Mouse (Mus musculus) kidney, adult 8-10 months (tissue): ENCODE measurements around the gene Olfr1395.

Source experiments
- DNase-seq, 2 experiments: peaks; one replicate each; pipeline ENCODE4 v3.0.0; 2022

The Olfr1395 gene

DNA sequence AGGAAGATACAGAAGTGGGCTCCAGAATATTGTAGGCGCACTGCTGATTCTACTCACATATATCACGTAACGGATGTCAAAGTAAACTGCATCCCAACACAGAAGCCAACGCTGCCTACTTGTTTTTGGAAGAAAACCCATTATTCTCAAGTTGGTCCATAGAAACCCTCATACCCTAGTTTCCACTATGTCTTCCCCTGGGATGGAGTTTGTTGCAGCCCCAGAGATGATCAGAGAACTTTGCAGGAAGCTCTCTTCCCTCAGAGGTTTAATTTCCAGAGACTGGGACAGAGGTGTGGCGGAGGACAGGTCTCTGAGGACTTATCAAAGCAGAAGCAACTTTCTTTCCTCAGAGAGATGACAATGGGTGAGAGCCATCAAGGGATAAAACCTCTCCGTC is at the start of gene Olfr1395:
Gene Olfr1395, plus strand, starts transcription at position 301 of the 400 bp plus-strand sequence.
- DNase-seq, result no peak

- DNase-seq, result no peak
Observed at GRCm38 (mm10) chr11:49092786-49093185, 49.3 kb upstream of the Olfr1395 start.

DNA sequence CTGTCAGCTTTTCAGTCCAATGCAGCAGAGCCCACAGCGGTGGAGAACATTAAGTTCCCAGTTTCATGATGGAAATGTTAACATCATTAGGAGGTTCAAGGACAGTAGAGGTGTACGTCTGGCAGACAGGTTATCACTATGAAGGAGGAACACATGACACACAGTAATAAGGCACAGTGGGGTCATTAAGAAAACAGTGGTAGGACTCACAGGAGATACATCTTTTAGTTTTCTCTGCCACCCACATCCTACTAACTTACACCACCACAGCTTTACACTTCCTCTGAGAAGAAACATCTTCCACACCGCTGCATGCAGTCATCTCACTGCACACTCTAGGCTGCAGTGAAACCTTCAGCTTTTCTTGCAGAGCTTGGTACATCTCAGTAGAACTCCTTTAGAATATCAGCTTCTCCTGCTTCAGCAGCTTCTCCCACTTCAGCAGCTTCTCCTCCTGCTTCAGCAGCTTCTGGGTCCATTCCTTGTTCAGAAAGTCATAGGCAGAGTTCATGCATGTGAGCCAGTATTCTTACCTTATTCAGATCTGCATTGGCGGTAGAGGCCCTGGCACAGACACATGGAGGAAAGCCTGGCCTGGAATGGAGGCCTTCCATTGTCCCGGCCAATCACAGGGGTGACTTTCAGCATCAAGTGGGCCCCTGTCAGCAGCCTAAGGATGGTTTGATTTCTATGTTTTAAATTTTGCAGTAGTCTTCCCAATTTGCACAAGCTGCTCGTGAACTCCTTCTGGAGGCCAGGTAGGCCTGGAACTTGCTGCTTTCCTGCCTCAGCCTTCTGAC is 48.0 kb upstream of the Olfr1395 start:
- no peak for DNase-seq

- no peak for DNase-seq
Observed at GRCm38 (mm10) chr11:49095367-49095766, 46.7 kb upstream of the Olfr1395 start.

DNA sequence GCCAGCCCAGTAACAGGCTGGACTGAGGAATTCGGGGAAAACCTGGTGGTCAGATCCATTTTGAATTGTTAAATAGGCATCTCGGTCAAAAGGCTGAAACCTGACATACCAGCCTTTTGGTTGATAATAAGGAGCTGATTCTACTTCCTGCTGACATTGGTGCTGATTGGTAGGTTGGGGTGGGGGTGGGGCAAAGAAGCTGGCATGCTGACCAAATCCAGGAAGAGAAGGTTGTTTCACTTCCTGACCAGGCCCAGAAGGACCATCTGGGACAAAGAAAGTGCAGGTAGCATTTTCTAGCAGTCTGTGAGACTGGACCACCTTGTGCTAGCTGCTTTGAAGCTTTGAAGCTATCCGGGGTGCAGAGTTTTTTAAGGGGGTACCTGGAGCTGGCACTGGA is 41.7 kb upstream of the Olfr1395 start:
- DNase-seq, result no peak

DNA sequence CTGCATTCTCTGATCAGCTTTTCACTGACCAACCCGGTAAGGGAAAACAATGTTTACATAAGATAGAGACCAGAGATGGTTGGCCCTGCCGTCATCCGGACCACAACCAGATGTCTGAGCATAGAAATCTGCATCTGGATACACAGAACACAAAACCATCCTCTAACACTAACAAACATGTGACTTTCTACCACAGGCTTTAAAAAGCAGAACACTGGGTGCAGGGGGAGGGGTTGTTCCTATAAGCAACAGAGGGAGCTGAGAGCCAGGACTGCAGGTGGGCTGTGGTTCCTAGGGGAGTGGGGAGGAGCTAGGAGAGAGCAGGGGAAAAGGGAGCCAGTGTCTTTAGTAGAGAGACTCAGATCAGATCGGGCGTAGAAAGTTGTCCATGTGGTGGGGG is 40.6 kb upstream of the Olfr1395 start:
- DNase-seq, result no peak

DNA sequence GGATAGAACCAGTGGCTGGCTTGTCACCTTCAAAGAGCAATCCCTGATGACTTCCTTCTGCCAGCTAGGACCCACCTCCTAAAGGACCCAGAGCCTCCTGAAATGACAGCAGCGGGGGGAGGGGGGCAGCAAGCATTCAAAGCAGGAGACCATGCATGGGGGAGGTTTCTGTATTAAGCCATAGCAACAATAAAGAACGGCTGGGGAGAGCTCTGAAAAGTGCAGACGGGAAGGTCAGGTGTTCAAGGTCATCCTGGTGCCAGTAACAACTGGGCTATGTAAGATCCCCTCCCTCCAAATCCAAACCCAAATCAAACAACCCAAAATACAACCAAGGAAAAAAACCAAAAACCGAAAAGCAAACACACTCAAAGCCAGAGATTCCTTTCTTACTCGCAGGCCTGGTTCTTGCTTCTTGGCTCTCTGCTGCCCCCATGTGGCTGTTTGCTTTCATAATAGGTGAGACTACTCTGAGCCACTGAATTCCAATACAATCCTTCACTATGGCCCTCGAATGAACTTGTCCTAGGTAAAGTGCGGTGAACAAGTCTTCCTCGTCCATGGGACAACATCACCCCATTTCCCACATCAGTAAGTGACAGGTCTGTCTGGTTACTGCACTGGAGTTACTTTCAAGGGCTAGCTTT is 38.9 kb upstream of the Olfr1395 start:
- peak; percentile 79 to 91 for DNase-seq

- peak in 1 of 2 experiments; percentile 33 for DNase-seq
Observed at GRCm38 (mm10) chr11:49105752-49106151, 36.3 kb upstream of the Olfr1395 start.

- DNase-seq, result no peak
Observed at GRCm38 (mm10) chr11:49107650-49108537, 34.2 kb upstream of the Olfr1395 start.

GRCm38 (mm10) chr11:49108833-49109232 is 33.2 kb upstream of the Olfr1395 start:
- peak in 1 of 2 experiments; percentile 54 for DNase-seq

DNA sequence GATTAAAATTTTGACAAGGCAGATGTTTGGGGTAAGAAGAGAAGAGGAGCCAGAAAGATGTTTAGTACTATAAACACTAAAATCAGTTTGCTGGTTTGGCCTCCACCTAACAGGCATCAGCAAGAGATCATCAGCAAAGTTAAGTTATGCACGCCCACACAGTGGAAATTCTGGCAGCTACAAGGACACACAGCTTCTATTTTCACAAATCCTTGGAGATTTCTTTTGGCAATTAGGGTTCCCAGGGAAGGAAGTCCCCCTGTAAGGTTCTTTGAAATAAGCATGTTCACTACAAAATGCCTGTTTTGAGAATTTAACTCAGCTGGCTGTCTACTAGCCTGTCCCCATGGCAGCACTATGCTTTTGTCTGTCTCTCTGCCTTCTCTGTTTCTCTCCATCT is 31.1 kb upstream of the Olfr1395 start:
- DNase-seq, result no peak

- DNase-seq, result no peak
Observed at GRCm38 (mm10) chr11:49112624-49113219, 29.4 kb upstream of the Olfr1395 start.

GRCm38 (mm10) chr11:49114158-49114557 is 27.9 kb upstream of the Olfr1395 start:
- DNase-seq, result no peak

DNA sequence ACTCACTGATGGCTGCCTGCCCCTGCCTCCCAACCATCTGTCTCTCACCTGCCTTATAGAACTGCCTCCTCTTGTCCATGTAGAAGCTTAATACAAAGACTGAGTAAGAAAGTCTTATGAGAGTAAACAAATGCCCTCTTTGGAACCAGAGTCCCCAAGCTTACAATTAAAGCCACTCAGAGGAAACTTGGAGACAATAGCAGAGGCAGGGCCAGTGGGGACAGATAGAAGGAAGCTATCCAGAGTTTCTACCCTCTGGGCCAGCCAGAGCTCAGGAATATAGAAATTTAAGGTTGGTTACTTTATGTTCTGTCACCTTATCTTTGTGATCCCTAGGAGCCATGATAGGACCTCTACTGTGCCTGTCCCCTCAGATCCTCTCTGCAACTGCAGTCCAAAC is 27.3 kb upstream of the Olfr1395 start, which contains the start of gene Olfr1396:
Gene Olfr1396, minus strand, starts transcription at position 101 of the 400 bp plus-strand sequence.
- no peak for DNase-seq

DNA sequence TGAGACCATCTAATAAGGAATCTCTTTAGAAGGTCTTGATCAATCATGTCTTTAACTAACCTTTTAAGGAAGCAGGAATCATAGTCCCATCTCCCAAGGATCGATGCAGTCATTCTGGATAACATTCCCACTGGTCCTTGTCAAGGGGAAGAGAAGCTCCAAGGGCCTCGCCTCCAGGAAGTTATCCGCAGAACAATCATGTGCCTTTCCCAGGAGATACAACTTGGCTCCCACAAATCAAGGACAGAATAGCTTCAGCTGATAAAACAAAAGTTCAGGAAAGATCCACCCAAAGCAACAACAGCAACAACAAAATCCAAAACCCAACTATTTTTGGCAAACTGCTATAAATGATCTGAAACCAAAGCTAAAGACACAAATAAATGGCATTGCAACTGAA is 22.4 kb upstream of the Olfr1395 start:
- DNase-seq, result no peak

DNA sequence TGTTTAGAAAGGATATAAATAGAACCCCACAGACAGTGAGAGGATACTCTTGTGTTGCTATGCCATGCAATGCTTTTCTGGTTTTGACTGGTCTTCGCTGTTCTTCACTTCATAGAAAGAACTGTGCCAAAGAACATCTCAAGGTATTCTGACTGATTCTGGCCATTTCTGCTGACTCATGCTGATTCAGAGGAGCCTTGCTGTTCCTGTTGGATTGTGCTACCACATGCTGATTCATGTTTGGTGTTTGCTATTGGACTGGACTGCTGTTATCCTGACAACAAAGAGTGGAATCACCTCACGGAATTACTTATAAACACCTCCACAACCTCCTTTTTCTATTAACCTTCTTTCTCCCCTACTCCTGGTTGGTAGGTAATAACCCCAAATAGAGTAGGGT is 17.9 kb upstream of the Olfr1395 start:
- no peak for DNase-seq

GRCm38 (mm10) chr11:49154077-49154476 is 12.0 kb downstream of the Olfr1395 start, which contains the start of gene Olfr1394:
TSS of gene Olfr1394 (plus strand) at chr11:49154377.
- no peak for DNase-seq

- no peak for DNase-seq
Observed at GRCm38 (mm10) chr11:49156821-49157814, 15.0 kb downstream of the Olfr1395 start.

DNA sequence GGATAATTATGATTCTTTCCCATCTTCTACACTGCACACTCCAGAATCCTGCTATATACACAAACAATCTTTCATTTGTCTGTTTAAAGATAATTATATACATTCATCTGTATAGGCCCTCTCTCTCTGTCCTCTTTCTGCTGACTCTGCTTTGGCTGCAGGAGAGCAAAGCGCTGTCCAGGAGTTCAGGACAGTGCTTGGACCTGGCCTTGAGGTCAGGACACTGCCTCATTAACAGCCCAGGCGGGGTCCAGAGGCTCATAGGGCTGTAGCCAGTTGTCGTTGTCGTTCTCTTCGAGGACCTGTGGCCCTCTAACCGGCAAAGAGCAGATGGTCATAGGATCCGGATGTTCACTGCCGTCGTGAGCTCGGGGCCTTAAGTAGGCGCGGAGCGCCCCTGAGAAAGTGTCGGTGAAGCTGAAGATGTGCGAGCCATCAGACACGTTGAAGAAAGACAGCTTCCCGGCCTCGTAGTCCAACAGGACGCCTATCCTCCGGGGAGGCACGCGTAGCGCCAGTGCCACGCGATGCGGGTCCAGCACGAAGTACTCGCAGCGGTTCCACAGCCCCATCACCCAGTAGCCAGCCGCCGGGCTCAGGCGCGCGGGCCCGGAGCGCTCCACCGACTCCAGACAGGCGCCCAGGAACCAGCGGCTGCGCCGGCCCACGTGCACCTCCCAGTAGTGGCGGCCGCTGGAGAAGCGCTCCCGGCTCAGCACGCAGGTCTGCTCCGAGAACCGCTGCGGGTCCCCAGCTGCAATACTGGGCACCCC is 27.0 kb downstream of the Olfr1395 start:
- DNase-seq, result no peak

DNA sequence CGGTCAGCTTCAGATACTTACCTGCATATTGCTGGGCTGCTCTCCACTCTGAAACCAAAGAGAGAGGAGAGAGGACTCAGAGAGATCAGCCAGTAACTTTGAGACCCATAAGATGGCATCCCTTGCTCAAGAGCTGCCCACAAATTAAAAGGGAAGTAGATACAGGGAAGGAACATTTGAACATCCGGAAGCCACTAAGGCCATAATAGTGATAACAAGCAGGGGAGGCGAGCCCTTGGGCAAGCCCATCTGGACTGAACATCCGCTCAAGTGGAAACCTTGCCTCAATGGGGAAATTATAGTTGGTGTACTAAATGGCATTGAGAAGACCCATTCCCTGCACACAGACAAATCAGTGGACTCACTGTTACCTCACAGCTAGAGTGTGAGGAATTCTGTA is 28.5 kb downstream of the Olfr1395 start:
- DNase-seq, result no peak

DNA sequence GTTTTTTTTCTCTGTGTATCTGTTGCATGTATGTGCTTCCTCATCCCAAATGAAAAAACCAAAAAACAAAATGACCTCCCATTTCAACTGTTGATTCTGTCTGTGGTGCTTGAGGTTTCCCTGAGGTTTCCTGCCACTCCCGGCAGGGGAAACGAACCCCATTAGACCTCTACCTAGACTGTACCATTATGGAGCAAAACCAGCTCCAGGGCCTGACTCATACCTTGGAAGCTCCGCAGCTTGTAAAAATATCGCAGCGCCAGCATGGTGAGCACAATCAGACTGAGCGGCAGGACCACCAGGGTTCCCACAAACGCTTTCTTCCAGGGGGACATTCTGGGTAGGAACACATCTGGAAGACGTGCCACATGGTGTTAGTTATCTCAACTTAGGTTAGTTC is 33.3 kb downstream of the Olfr1395 start:
- DNase-seq, result no peak
